Mouse (Mus musculus): Measurements from ENCODE around the gene Epb41l1. TPM values are rescaled to one million over a fixed set of nuclear protein-coding genes. Genes with fewer than 3 reads are reported as not detected.

The Epb41l1 gene
- polyA plus RNA-seq, 1 experiment from 2014 or later: 0.49 TPM

GRCm38 (mm10) chr2:156561808-156562207, 141.1 kb downstream of the Epb41l1 start:
- 17% methylated on average over 2 of the region's 2 CpGs for WGBS (ENCODE audit: insufficient replicate concordance)
- Histone ChIP-seq H3K9ac (replicated peaks) (no peak overlapping the region), H3K4me1 (ENCODE audit: insufficient read depth) (no peaks in the 10 kb centered on the region), H3K36me3 (replicated peaks; ENCODE audit: insufficient read depth, low read length) (peaks cover 41% of the 10 kb centered on the region), H3K4me3 (ENCODE audit: low read depth, low read length) (no peak overlapping the region), H3K27ac (ENCODE audit: low read depth) (no peak overlapping the region), H3K27me3 (ENCODE audit: insufficient read depth, low read length) (no peaks in the 10 kb centered on the region), H3K4me2 (ENCODE audit: low read depth, low read length) (no peak overlapping the region), H3K9me3 (ENCODE audit: low read length) (no peaks in the 10 kb centered on the region)
- no peak for DNase-seq
- ATAC-seq: no peak
- no peak for TF ChIP-seq CTCF (IDR thresholded peaks at IDR 0.05; ENCODE audit: low read depth)
- TF ChIP-seq EP300 (IDR thresholded peaks at IDR 0.05; ENCODE audit: low read depth): no peak

GRCm38 (mm10) chr2:156563557-156563956, 142.8 kb downstream of the Epb41l1 start:
- Histone ChIP-seq H3K4me2 (ENCODE audit: low read depth, low read length) (no peak overlapping the region), H3K9ac (replicated peaks) (no peak overlapping the region), H3K27ac (ENCODE audit: low read depth) (no peak overlapping the region), H3K4me3 (ENCODE audit: low read depth, low read length) (no peak overlapping the region), H3K36me3 (replicated peaks; ENCODE audit: insufficient read depth, low read length) (peaks cover 38% of the 10 kb centered on the region), H3K9me3 (ENCODE audit: low read length) (no peaks in the 10 kb centered on the region), H3K27me3 (ENCODE audit: insufficient read depth, low read length) (no peaks in the 10 kb centered on the region), H3K4me1 (ENCODE audit: insufficient read depth) (no peaks in the 10 kb centered on the region)
- ATAC-seq: no peak
- DNase-seq: no peak
- TF ChIP-seq EP300 (IDR thresholded peaks at IDR 0.05; ENCODE audit: low read depth) (no peak), CTCF (IDR thresholded peaks at IDR 0.05; ENCODE audit: low read depth) (no peak)
- WGBS (ENCODE audit: insufficient replicate concordance): 83% methylated on average over 5 of the region's 5 CpGs

- no peak overlapping the region for H3K4me3 ChIP-seq (ENCODE audit: low read depth, low read length)
- H3K9me3 ChIP-seq (ENCODE audit: low read length): no peaks in the 10 kb centered on the region
- ATAC-seq (no peak), DNase-seq (no peak)
- no peaks in the 10 kb centered on the region for H3K27me3 ChIP-seq (ENCODE audit: insufficient read depth, low read length)
- H3K27ac ChIP-seq (ENCODE audit: low read depth): no peak overlapping the region
- peaks cover 25% of the 10 kb centered on the region for H3K36me3 ChIP-seq (replicated peaks; ENCODE audit: insufficient read depth, low read length)
- 88% methylated on average over 2 of the region's 2 CpGs for whole genome bisulfite sequencing (ENCODE audit: insufficient replicate concordance)
- H3K9ac ChIP-seq (replicated peaks): no peak overlapping the region
- H3K4me2 ChIP-seq (ENCODE audit: low read depth, low read length): no peak overlapping the region
- TF ChIP-seq CTCF (IDR thresholded peaks at IDR 0.05; ENCODE audit: low read depth): no peak
- no peak for TF ChIP-seq EP300 (IDR thresholded peaks at IDR 0.05; ENCODE audit: low read depth)
- no peaks in the 10 kb centered on the region for H3K4me1 ChIP-seq (ENCODE audit: insufficient read depth)
These were observed 145.8 kb downstream of the Epb41l1 start for GRCm38 (mm10) chr2:156566512-156566911.

- Histone ChIP-seq H3K4me1 (ENCODE audit: insufficient read depth) (no peaks in the 10 kb centered on the region), H3K9ac (replicated peaks) (no peak overlapping the region), H3K36me3 (replicated peaks; ENCODE audit: insufficient read depth, low read length) (peaks cover 23% of the 10 kb centered on the region), H3K4me2 (ENCODE audit: low read depth, low read length) (no peak overlapping the region), H3K4me3 (ENCODE audit: low read depth, low read length) (no peak overlapping the region), H3K27me3 (ENCODE audit: insufficient read depth, low read length) (no peaks in the 10 kb centered on the region), H3K27ac (ENCODE audit: low read depth) (no peak overlapping the region), H3K9me3 (ENCODE audit: low read length) (no peaks in the 10 kb centered on the region)
- TF ChIP-seq CTCF (IDR thresholded peaks at IDR 0.05; ENCODE audit: low read depth) (no peak), EP300 (IDR thresholded peaks at IDR 0.05; ENCODE audit: low read depth) (no peak)
- DNase-seq: no peak
- 78% methylated on average over 7 of the region's 7 CpGs for WGBS (ENCODE audit: insufficient replicate concordance)
- ATAC-seq: no peak
These were observed 147.9 kb downstream of the Epb41l1 start for GRCm38 (mm10) chr2:156568647-156569046.

GRCm38 (mm10) chr2:156569261-156569660, 148.6 kb downstream of the Epb41l1 start:
- H3K9ac ChIP-seq (replicated peaks): no peak overlapping the region
- no peak for DNase-seq
- no peak for ATAC-seq
- H3K4me2 ChIP-seq (ENCODE audit: low read depth, low read length): no peak overlapping the region
- peaks cover 23% of the 10 kb centered on the region for H3K36me3 ChIP-seq (replicated peaks; ENCODE audit: insufficient read depth, low read length)
- H3K27me3 ChIP-seq (ENCODE audit: insufficient read depth, low read length): no peaks in the 10 kb centered on the region
- no peak overlapping the region for H3K27ac ChIP-seq (ENCODE audit: low read depth)
- no peaks in the 10 kb centered on the region for H3K9me3 ChIP-seq (ENCODE audit: low read length)
- no peak overlapping the region for H3K4me3 ChIP-seq (ENCODE audit: low read depth, low read length)
- WGBS (ENCODE audit: insufficient replicate concordance): 80% methylated on average over 3 of the region's 3 CpGs
- TF ChIP-seq CTCF (IDR thresholded peaks at IDR 0.05; ENCODE audit: low read depth) (no peak), EP300 (IDR thresholded peaks at IDR 0.05; ENCODE audit: low read depth) (no peak)
- H3K4me1 ChIP-seq (ENCODE audit: insufficient read depth): no peaks in the 10 kb centered on the region

GRCm38 (mm10) chr2:156571521-156571920, 150.8 kb downstream of the Epb41l1 start:
- DNase-seq: no peak
- WGBS (ENCODE audit: insufficient replicate concordance): 76% methylated on average over 6 of the region's 6 CpGs
- Histone ChIP-seq H3K27ac (ENCODE audit: low read depth) (no peak overlapping the region), H3K4me2 (ENCODE audit: low read depth, low read length) (no peak overlapping the region), H3K4me1 (ENCODE audit: insufficient read depth) (no peaks in the 10 kb centered on the region), H3K9ac (replicated peaks) (no peak overlapping the region), H3K4me3 (ENCODE audit: low read depth, low read length) (no peak overlapping the region), H3K27me3 (ENCODE audit: insufficient read depth, low read length) (no peaks in the 10 kb centered on the region), H3K36me3 (replicated peaks; ENCODE audit: insufficient read depth, low read length) (peaks cover 18% of the 10 kb centered on the region), H3K9me3 (ENCODE audit: low read length) (no peaks in the 10 kb centered on the region)
- peak; percentile 44; the same call in 1 of the 2 replicates for ATAC-seq
- TF ChIP-seq CTCF (IDR thresholded peaks at IDR 0.05; ENCODE audit: low read depth): no peak
- no peak for TF ChIP-seq EP300 (IDR thresholded peaks at IDR 0.05; ENCODE audit: low read depth)

Measured in liver, postnatal 0 days (tissue).